ENCODE assay signal across 8 mouse cellular contexts in genomic region chr11:22512038-22513001, GRCm38 (mm10). TPM values are rescaled to one million over a fixed set of nuclear protein-coding genes. Genes with fewer than 3 reads are reported as not detected.
DNase-seq lines count a peak whose midpoint lies in the region; ATAC-seq and TF ChIP-seq lines count a peak whose summit lies in the region.

Gene Tmem17, plus strand, starts transcription at chr11:22512088.

- no peak for TF ChIP-seq CTCF in C2C12 (IDR thresholded peaks at IDR 0.05; ENCODE audit: control insufficient read depth, insufficient read depth, insufficient read length)

- DNase-seq in brain, embryonic 18.5 days (ENCODE audit: low read depth, low spot score) = peak; percentile 58
- peak; percentile 40 for DNase-seq in fibroblast of lung, adult 2 months (ENCODE audit: low read depth)
- DNase-seq in kidney, postnatal 10 days = peak; percentile 95
- DNase-seq in liver, embryonic 11.5 days (ENCODE audit: low spot score) = peak; percentile 88
- DNase-seq in spleen, postnatal 4 days (ENCODE audit: low spot score in 2 of 2) = peak; percentile 77 to 90

- peaks cover 3% of the 10 kb centered on the region; the same call in 1 of the 2 replicates for H3K9me3 ChIP-seq in heart, embryonic 13.5 days
- H3K9me3 ChIP-seq in liver, embryonic 11.5 days (ENCODE audit: control insufficient read depth, low read length) = no peaks in the 10 kb centered on the region

- ATAC-seq in heart, embryonic 13.5 days (ENCODE audit: extremely low read depth, insufficient number of reproducible peaks, low FRiP score, low TSS enrichment) = peak; percentile 83
- ATAC-seq in liver, embryonic 11.5 days (replicated peaks; ENCODE audit: low FRiP score) = peak; percentile 93

- H3K27ac ChIP-seq in heart, embryonic 13.5 days (replicated peaks) = peak within 1 kb of the TSS; percentile 93
- peak within 1 kb of the TSS; percentile 62 for H3K27ac ChIP-seq in liver, embryonic 11.5 days (ENCODE audit: low read depth, low read length)

- H3K9ac ChIP-seq in heart, embryonic 13.5 days = peak within 1 kb of the TSS; percentile 96
- peak within 1 kb of the TSS; percentile 85 for H3K9ac ChIP-seq in liver, embryonic 11.5 days (ENCODE audit: low read depth, low read length)

- H3ac ChIP-seq in C2C12 (ENCODE audit: control insufficient read depth, insufficient read length, low read depth) = peak within 1 kb of the TSS; percentile 73
- H3ac ChIP-seq in myocyte (ENCODE audit: control insufficient read depth, insufficient read length) = peak within 1 kb of the TSS; percentile 31

- H3K36me3 ChIP-seq in C2C12 (ENCODE audit: control insufficient read depth, insufficient read depth) (no peaks in the 10 kb centered on the region), myocyte (ENCODE audit: control insufficient read depth, insufficient read depth) (no peaks in the 10 kb centered on the region)
- peaks cover 2% of the 10 kb centered on the region; the same call in 1 of the 2 replicates for H3K36me3 ChIP-seq in heart, embryonic 13.5 days
- no peaks in the 10 kb centered on the region for H3K36me3 ChIP-seq in liver, embryonic 11.5 days (ENCODE audit: control insufficient read depth, insufficient read depth, low read length)

- peak; percentile 82 for TF ChIP-seq POLR2A in myocyte (IDR thresholded peaks at IDR 0.05; ENCODE audit: insufficient read length, low read depth)

- H3K27me3 ChIP-seq in C2C12 (ENCODE audit: control insufficient read depth, insufficient read depth, insufficient read length) = no peaks in the 10 kb centered on the region
- H3K27me3 ChIP-seq in heart, embryonic 13.5 days (replicated peaks) = no peaks in the 10 kb centered on the region
- H3K27me3 ChIP-seq in liver, embryonic 11.5 days (replicated peaks; ENCODE audit: control insufficient read depth, insufficient read depth, low read length) = no peaks in the 10 kb centered on the region
- no peaks in the 10 kb centered on the region for H3K27me3 ChIP-seq in myocyte (ENCODE audit: control insufficient read depth, insufficient read depth, insufficient read length)

- H3K79me3 ChIP-seq in C2C12 (ENCODE audit: low read depth) = no peaks in the 10 kb centered on the region

- peaks cover 16% of the 10 kb centered on the region; the same call in 1 of the 2 replicates for H3K4me1 ChIP-seq in heart, embryonic 13.5 days
- no peaks in the 10 kb centered on the region for H3K4me1 ChIP-seq in liver, embryonic 11.5 days (replicated peaks; ENCODE audit: control insufficient read depth, insufficient read depth, low read length)

- H3K79me2 ChIP-seq in C2C12 (ENCODE audit: control insufficient read depth, insufficient read depth) (no peaks in the 10 kb centered on the region), myocyte (ENCODE audit: control insufficient read depth, insufficient read depth) (no peaks in the 10 kb centered on the region)

- under 1% methylated on average over 73 of the region's 73 CpGs for WGBS in heart, embryonic 13.5 days
- WGBS in liver, embryonic 11.5 days = under 1% methylated on average over 73 of the region's 73 CpGs

- H3K4me3 ChIP-seq in C2C12 (ENCODE audit: insufficient read depth, poor library complexity, severe bottlenecking) = peak within 1 kb of the TSS; percentile 50
- peak within 1 kb of the TSS; percentile 87 for H3K4me3 ChIP-seq in heart, embryonic 13.5 days
- peak within 1 kb of the TSS; percentile 72 for H3K4me3 ChIP-seq in liver, embryonic 11.5 days (ENCODE audit: low read depth, low read length)
- H3K4me3 ChIP-seq in myocyte = peak within 1 kb of the TSS; percentile 44

- peak within 1 kb of the TSS; percentile 81 for H3K4me2 ChIP-seq in heart, embryonic 13.5 days
- peak within 1 kb of the TSS; percentile 67 for H3K4me2 ChIP-seq in liver, embryonic 11.5 days
- peak within 1 kb of the TSS; percentile 71 for H3K4me2 ChIP-seq in myocyte (ENCODE audit: low read depth)

TF ChIP-seq in C2C12, 6 proteins besides CTCF, POLR2A, EP300 and RAD21:
- TF ChIP-seq MYOD1 (IDR thresholded peaks at IDR 0.05; ENCODE audit: control insufficient read depth, insufficient read length, low read depth) (no peak), MAX (IDR thresholded peaks at IDR 0.05) (peak; percentile 52)

TF ChIP-seq in myocyte, 11 proteins besides CTCF, POLR2A, EP300 and RAD21:
- TF ChIP-seq CEBPB (IDR thresholded peaks at IDR 0.05; ENCODE audit: insufficient read depth, poor library complexity, severe bottlenecking) = no peak
- TF ChIP-seq MYOG (IDR thresholded peaks at IDR 0.05; ENCODE audit: control insufficient read depth in 1 of 3, insufficient read depth in 1 of 3, insufficient read length in 2 of 3, low read depth in 2 of 3) = peak in 2 of 3 experiments; percentile 5 to 38
- peak; percentile 75 for TF ChIP-seq POLR2AphosphoS2 (IDR thresholded peaks at IDR 0.05; ENCODE audit: insufficient read length, low read depth)
- TF ChIP-seq TCF12 (IDR thresholded peaks at IDR 0.05; ENCODE audit: insufficient read depth, poor library complexity, severe bottlenecking) = no peak
- no peak for TF ChIP-seq SRF (IDR thresholded peaks at IDR 0.05; ENCODE audit: control insufficient read depth, insufficient read length, low read depth)
- TF ChIP-seq MAX (IDR thresholded peaks at IDR 0.05; ENCODE audit: low read depth) = no peak
- TF ChIP-seq REST (IDR thresholded peaks at IDR 0.05; ENCODE audit: insufficient read depth, insufficient read length) = no peak
- TF ChIP-seq E2F4 (IDR thresholded peaks at IDR 0.05; ENCODE audit: insufficient read depth) = no peak
- TF ChIP-seq MYOD1 (IDR thresholded peaks at IDR 0.05; ENCODE audit: control insufficient read depth in 1 of 3, insufficient read length in 2 of 3, low read depth in 2 of 3) = no peak
- TF ChIP-seq USF1 (IDR thresholded peaks at IDR 0.05; ENCODE audit: low read depth) = no peak
- TF ChIP-seq TCF3 (IDR thresholded peaks at IDR 0.05; ENCODE audit: insufficient read length, low read depth) = no peak

RNA-seq across cellular contexts. Expression of gene Tmem17, which starts in this region (rescaled TPM):
- polyA plus RNA-seq in C2C12 (2012; fragmentation: generic; extraction: Trizol) = 2.7 TPM
- polyA plus RNA-seq in heart, embryonic 13.5 days (2015; fragmentation: Nextera tagmentation; extraction: Ambion mirVana) = 9.0 and 12.5 TPM in 2 replicates
- polyA plus RNA-seq in liver, embryonic 11.5 days (2014; fragmentation: Nextera tagmentation; extraction: Ambion mirVana) = 6.4 and 6.5 TPM in 2 replicates
- 3.1 TPM for polyA plus RNA-seq in myocyte (2012; fragmentation: generic; extraction: Trizol)

Comparison
In these comparisons a context has a peak if more than half of its experiments do, and no peak if none do; other contexts are left out.
1. Peak in every context shown above with its lines: DNase-seq, ATAC-seq, H3K4me3 ChIP-seq and H3K27ac ChIP-seq.
2. DNase-seq: peak in every context shown above with its lines; median percentile 95 in kidney, postnatal 10 days; 88 in liver, embryonic 11.5 days; 84 in spleen, postnatal 4 days; 58 in brain, embryonic 18.5 days; 40 in fibroblast of lung, adult 2 months.